Mouse (Mus musculus): ENCODE measurements around the gene Esp36.
"Not testable (repeated sequence)": the region's sequence is repeated elsewhere in the genome, so short reads cannot be mapped to it uniquely, and the experiment has no call there.

Gene Esp36

DNA sequence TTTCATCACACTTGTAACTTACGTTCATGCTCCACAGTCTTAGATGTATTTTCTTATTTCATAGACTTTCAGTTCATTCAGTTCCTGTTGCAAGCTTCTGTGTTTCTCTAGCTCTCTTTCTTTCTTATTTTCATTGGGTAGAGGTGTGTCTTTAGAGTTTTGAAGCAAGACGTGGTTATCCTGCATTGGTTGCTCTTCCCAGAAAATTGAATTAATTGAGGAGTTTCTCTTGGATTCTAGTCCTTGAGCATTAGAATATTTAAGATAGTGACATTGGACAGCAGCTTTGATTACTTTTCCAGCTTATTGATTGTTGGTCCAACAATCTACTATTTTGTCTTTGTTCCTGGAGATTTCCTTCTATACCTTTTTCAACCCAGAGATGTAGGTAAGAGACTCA, at the start of gene Esp36:
Gene Esp36 (minus strand): TSS at position 101 of the 400 bp plus-strand sequence.
- no peak for DNase-seq (ENCODE audit: low spot score in 2 of 2)

GRCm38 (mm10) chr17:38456206-38456605, 36.2 kb upstream of the Esp36 start:
- DNase-seq (ENCODE audit: low spot score in 2 of 2) = not testable (repeated sequence)

- DNase-seq (ENCODE audit: low spot score in 2 of 2) = no peak
Measured at GRCm38 (mm10) chr17:38450688-38451087, 30.7 kb upstream of the Esp36 start.

DNA sequence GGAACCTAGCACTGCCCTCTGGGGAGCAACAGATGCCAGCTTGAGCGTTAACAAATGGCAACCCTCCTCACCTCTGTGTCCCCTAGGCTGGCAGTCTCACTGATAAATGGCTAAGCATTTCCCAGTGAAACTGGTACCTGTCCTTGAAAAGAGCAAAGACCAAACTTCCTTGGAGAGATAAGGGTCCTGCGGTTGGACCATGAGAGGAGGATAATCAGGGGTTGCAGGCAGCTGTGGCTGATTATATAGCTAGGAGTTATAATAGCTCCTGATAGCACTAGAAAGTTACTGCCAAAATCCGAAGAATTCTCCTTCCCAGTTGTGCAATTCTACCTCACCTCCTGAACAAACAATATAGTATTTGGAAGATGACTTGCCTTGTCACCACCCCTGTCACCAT, 13.8 kb downstream of the Esp36 start:
- no peak for DNase-seq (ENCODE audit: low spot score in 2 of 2)

- no peak for DNase-seq (ENCODE audit: low spot score in 2 of 2)
Measured at GRCm38 (mm10) chr17:38391821-38392220, 28.2 kb downstream of the Esp36 start.
